Mouse (Mus musculus) cerebellum, adult 2 months (tissue): ENCODE measurements at regions not wholly inside any gene's neighbourhood (a gene's known extent, or its start where the extent isn't known, plus 50 kb on each side); places are given as distances from the start of the nearest gene placed in this dataset.

Experiments used
- CTCF ChIP-seq: fragments of 200-500 bp; IDR thresholded peaks from 2 replicates; pipeline ENCODE4 v1.5.1; 2011; ENCODE audit warnings: low read depth, mild to moderate bottlenecking, control low read depth, low read length, moderate library complexity, borderline replicate concordance; ENCODE audit not compliant: insufficient read depth
- POLR2A ChIP-seq: fragments of 200-500 bp; IDR thresholded peaks from 2 replicates; pipeline ENCODE4 v1.6.1; 2011; ENCODE audit warnings: low read length, control low read depth, borderline replicate concordance; ENCODE audit not compliant: insufficient read depth

- TF ChIP-seq POLR2A (no peak), CTCF (no peak)
Observed at GRCm38 (mm10) chr4:25998561-25998960, 198.5 kb upstream of the Fut9 start.
